Comparison of ENCODE assay signal across 8 mouse cellular contexts in genomic region chr17:11067076-11067703, GRCm38 (mm10).
DNase-seq lines count a peak whose midpoint lies in the region; ATAC-seq and TF ChIP-seq lines count a peak whose summit lies in the region.

No protein-coding gene starts in this region.

- no peak for TF ChIP-seq EP300 in heart, adult 2 months (IDR thresholded peaks at IDR 0.05; ENCODE audit: insufficient read depth, low read depth, low read length)

- TF ChIP-seq CTCF in heart, adult 2 months (IDR thresholded peaks at IDR 0.05): no peak
- no peak for TF ChIP-seq CTCF in brain, embryonic 14.5 days (IDR thresholded peaks at IDR 0.05; ENCODE audit: borderline replicate concordance, extremely low read depth, insufficient read depth, insufficient read length)

- H3K27me3 ChIP-seq in heart, embryonic 12.5 days (replicated peaks): 0 out of 2 replicates have a peak, but pooled peaks cover 6% of the 10 kb centered on the region
- H3K27me3 ChIP-seq in heart, adult 2 months (ENCODE audit: control insufficient read depth, insufficient read depth, low read length): no peaks in the 10 kb centered on the region
- H3K27me3 ChIP-seq in hindbrain, embryonic 15.5 days: no peaks in the 10 kb centered on the region
- no peaks in the 10 kb centered on the region for H3K27me3 ChIP-seq in midbrain, embryonic 14.5 days (ENCODE audit: control insufficient read depth, insufficient read depth, low read length)

- no peak for TF ChIP-seq POLR2A in heart, adult 2 months (IDR thresholded peaks at IDR 0.05; ENCODE audit: insufficient read depth, low read depth, low read length)
- TF ChIP-seq POLR2A in brain, embryonic 14.5 days (IDR thresholded peaks at IDR 0.05; ENCODE audit: borderline replicate concordance, extremely low read depth, insufficient read depth, insufficient read length, poor library complexity, severe bottlenecking): no peak

- peak overlapping the region; percentile 21 for H3K4me3 ChIP-seq in heart, embryonic 12.5 days
- no peak overlapping the region for H3K4me3 ChIP-seq in heart, adult 2 months
- H3K4me3 ChIP-seq in hindbrain, embryonic 15.5 days: peak overlapping the region; percentile 17
- peak overlapping the region; percentile 18; the same call in 1 of the 2 replicates for H3K4me3 ChIP-seq in midbrain, embryonic 14.5 days (replicated peaks; ENCODE audit: low read depth, low read length)

- no peak overlapping the region; the same call in 1 of the 2 replicates for H3K9ac ChIP-seq in heart, embryonic 12.5 days
- H3K9ac ChIP-seq in heart, adult 2 months (ENCODE audit: low read depth, low read length): no peak overlapping the region
- H3K9ac ChIP-seq in hindbrain, embryonic 15.5 days: 0 out of 2 replicates have a peak overlapping the region, but pooled peaks have one; percentile 12
- H3K9ac ChIP-seq in midbrain, embryonic 14.5 days (replicated peaks; ENCODE audit: low read length): peak overlapping the region; percentile 30; the same call in 1 of the 2 replicates

- ATAC-seq in heart, embryonic 12.5 days (ENCODE audit: insufficient number of reproducible peaks, low FRiP score): no peak
- peak; percentile 64 for ATAC-seq in hindbrain, embryonic 15.5 days (ENCODE audit: low FRiP score, low read depth)
- peak; percentile 55; the same call in 1 of the 2 replicates for ATAC-seq in midbrain, embryonic 14.5 days (ENCODE audit: low FRiP score, low TSS enrichment)

- DNase-seq in heart, adult 2 months: no peak
- peak; percentile 85 for DNase-seq in brain, embryonic 14.5 days (ENCODE audit: low read depth)
- DNase-seq in midbrain, embryonic 14.5 days: peak; percentile 77
- DNase-seq in layer of hippocampus, postnatal 14 days (ENCODE audit: low spot score in 2 of 2): no peak
- no peak for DNase-seq in frontal cortex, postnatal 25 days (ENCODE audit: low spot score in 2 of 2)
- DNase-seq in frontal cortex, postnatal 36 days (ENCODE audit: low spot score in 2 of 2): no peak

- no peaks in the 10 kb centered on the region for H3K4me1 ChIP-seq in heart, embryonic 12.5 days (replicated peaks)
- no peaks in the 10 kb centered on the region for H3K4me1 ChIP-seq in heart, adult 2 months (ENCODE audit: control insufficient read depth, insufficient read depth, low read length)
- H3K4me1 ChIP-seq in hindbrain, embryonic 15.5 days (replicated peaks): peaks cover 20% of the 10 kb centered on the region
- H3K4me1 ChIP-seq in midbrain, embryonic 14.5 days (ENCODE audit: control insufficient read depth, insufficient read depth, low read length): peaks cover 16% of the 10 kb centered on the region

- intact Hi-C loops in heart, adult 2 months (cut with DNase I): loop anchor here (5.0 kb wide), 2 partner anchors 315 to 1895 kb away; no protein-coding TSS in a partner anchor

- peak overlapping the region; percentile 61 for H3K4me2 ChIP-seq in heart, embryonic 12.5 days
- peak overlapping the region; percentile 46 for H3K4me2 ChIP-seq in hindbrain, embryonic 15.5 days
- peak overlapping the region; percentile 48 for H3K4me2 ChIP-seq in midbrain, embryonic 14.5 days (ENCODE audit: low read length)

- no peaks in the 10 kb centered on the region for H3K9me3 ChIP-seq in heart, embryonic 12.5 days (replicated peaks)
- H3K9me3 ChIP-seq in hindbrain, embryonic 15.5 days: no peaks in the 10 kb centered on the region
- H3K9me3 ChIP-seq in midbrain, embryonic 14.5 days (ENCODE audit: control insufficient read depth, low read length): no peaks in the 10 kb centered on the region

- H3K36me3 ChIP-seq in heart, embryonic 12.5 days: no peaks in the 10 kb centered on the region
- H3K36me3 ChIP-seq in heart, adult 2 months (ENCODE audit: control insufficient read depth, insufficient read depth, low read length): no peaks in the 10 kb centered on the region
- H3K36me3 ChIP-seq in hindbrain, embryonic 15.5 days: no peaks in the 10 kb centered on the region
- no peaks in the 10 kb centered on the region for H3K36me3 ChIP-seq in midbrain, embryonic 14.5 days (ENCODE audit: control insufficient read depth, insufficient read depth, low read length)

- no peak overlapping the region for H3K27ac ChIP-seq in heart, embryonic 12.5 days (ENCODE audit: poor library complexity, severe bottlenecking)
- H3K27ac ChIP-seq in heart, adult 2 months: no peak overlapping the region
- H3K27ac ChIP-seq in hindbrain, embryonic 15.5 days (replicated peaks): peak overlapping the region; percentile 67
- peak overlapping the region; percentile 75 for H3K27ac ChIP-seq in midbrain, embryonic 14.5 days (replicated peaks; ENCODE audit: low read depth, low read length)

- 13% methylated on average over 16 of the region's 16 CpGs for WGBS in heart, embryonic 12.5 days
- 20% methylated on average over 16 of the region's 16 CpGs for WGBS in heart, adult 2 months
- 4% methylated on average over 16 of the region's 16 CpGs for WGBS in hindbrain, embryonic 15.5 days
- 1% methylated on average over 16 of the region's 16 CpGs for WGBS in midbrain, embryonic 14.5 days

- no peaks in the 10 kb centered on the region for H3K79me2 ChIP-seq in heart, adult 2 months (replicated peaks; ENCODE audit: control insufficient read depth, insufficient read depth, low read length)

Comparison
In these comparisons a context has a peak if more than half of its experiments do, and no peak if none do; other contexts are left out.
1. H3K27ac ChIP-seq: peak in hindbrain, embryonic 15.5 days (single experiment) and midbrain, embryonic 14.5 days (single experiment); none in heart, embryonic 12.5 days (single experiment) and heart, adult 2 months (single experiment).
2. H3K9ac ChIP-seq: peak in hindbrain, embryonic 15.5 days (single experiment) and midbrain, embryonic 14.5 days (single experiment); none in heart, embryonic 12.5 days (single experiment) and heart, adult 2 months (single experiment).
3. DNase-seq: peak in brain, embryonic 14.5 days (single experiment) and midbrain, embryonic 14.5 days (single experiment); none in heart, adult 2 months (0 of 2), layer of hippocampus, postnatal 14 days (0 of 2), frontal cortex, postnatal 25 days (0 of 2) and frontal cortex, postnatal 36 days (0 of 2).
4. Peak in every context shown above with its lines, with median percentiles within 50 percentile points of each other: H3K4me2 ChIP-seq.